Mouse (Mus musculus): Measurements from ENCODE around the gene Actr1b. TPM values are rescaled to one million over a fixed set of nuclear protein-coding genes. Genes with fewer than 3 reads are reported as not detected.
A peak's percentile ranks its signal among the peaks of the same experiment; 100 is the strongest.

Actr1b gene
- polyA plus RNA-seq, 1 experiment from 2014 or later, result 99.8 TPM

DNA sequence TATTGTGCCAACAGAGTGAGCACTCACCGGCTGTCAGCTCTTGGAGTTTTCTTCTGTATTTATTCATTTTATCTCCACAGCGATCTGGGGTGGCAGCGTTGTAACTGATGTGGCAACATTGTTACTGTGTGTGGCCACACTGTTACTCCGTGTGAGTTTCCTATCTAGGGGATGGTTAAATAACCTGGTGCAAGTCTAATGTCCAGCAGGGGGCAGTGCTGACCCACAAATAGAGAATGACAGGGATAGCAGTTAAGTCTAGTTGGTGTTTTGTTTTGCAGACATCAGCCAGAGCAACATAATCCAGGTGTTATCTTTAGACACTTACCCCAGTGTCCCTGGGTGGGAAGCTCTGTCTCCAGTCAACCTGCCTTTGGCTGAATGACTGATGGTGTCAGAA lies 23.1 kb upstream of the Actr1b start:
- H3K27me3 ChIP-seq, result no peaks in the 10 kb centered on the region
- WGBS, result 12% methylated on average over 4 of the region's 4 CpGs
- H3K9ac ChIP-seq (replicated peaks), result no peak overlapping the region
- H3K36me3 ChIP-seq, result no peaks in the 10 kb centered on the region
- H3K9me3 ChIP-seq, result no peaks in the 10 kb centered on the region
- no peak overlapping the region for H3K27ac ChIP-seq (replicated peaks)
- no peaks in the 10 kb centered on the region for H3K4me1 ChIP-seq
- no peak overlapping the region for H3K4me2 ChIP-seq (replicated peaks)
- H3K4me3 ChIP-seq, result no peak overlapping the region
- ATAC-seq (replicated peaks), result no peak; the same call in 1 of the 2 replicates

DNA sequence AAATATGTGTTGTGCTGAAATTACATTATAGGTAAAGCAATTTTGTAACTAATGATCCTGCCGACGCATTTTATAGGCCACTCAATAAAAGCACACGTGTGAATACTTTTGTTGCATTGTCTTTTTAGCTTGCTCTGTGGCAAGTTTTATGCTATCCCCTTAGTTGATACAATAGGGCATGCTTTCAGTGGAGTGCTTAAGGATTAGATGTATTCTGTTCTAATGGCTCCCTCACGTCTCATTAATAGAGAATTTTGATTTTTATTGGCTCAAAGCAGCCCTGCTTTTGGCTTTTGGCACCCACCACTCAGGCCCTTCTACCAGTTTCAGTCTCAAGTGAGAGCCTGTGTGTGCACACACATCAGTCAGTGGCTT lies 9.8 kb upstream of the Actr1b start:
- WGBS, result 35% methylated on average over 4 of the region's 4 CpGs
- ATAC-seq (replicated peaks), result no peak
- Histone ChIP-seq H3K27ac (replicated peaks) (no peak overlapping the region), H3K36me3 (no peaks in the 10 kb centered on the region), H3K9me3 (no peaks in the 10 kb centered on the region), H3K4me2 (replicated peaks) (no peak overlapping the region), H3K4me1 (no peaks in the 10 kb centered on the region), H3K27me3 (no peaks in the 10 kb centered on the region), H3K4me3 (no peak overlapping the region), H3K9ac (replicated peaks) (no peak overlapping the region)

DNA sequence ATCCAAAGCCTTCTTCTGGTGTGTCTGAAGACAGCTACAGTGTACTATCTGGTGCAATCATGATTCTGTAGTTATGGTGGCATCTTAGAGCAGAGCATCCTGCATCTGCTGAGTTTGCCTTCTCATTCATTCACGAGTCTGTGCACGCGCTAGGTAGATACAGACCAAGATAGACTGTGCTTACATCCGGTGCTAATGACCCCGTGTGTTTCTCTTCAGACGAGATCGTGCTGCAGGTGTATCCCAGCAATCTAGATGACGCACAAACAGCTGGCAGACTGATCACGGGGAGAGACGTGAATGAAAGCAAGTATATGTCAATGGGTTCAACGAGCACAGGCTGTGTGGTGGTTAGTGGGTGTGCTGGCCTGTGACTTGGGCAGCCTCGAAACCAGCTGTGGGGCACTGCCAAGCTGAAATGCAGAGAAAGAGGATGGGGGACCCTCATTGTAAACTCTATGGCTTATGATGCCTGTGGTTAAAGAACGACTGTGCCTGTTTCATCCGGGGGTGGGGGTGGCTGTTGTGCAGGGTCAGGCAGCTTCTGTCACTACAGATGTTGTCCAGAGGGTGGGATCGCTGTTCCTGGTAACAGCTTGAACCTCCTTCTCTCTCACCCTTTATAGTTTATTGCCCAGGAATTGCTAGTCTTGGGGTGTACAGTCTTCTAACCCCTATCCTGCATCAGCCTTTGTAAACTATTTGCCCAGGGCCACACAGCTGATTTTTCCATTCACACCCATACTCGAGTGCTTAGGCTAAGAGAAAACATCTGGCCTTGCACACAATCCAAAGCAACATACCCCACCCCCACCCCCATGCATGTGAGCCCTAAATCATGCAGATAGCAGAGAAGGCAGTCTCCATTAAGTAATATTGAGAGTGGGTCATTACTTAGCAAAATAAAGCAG lies 9.2 kb upstream of the Actr1b start:
- Histone ChIP-seq H3K4me2 (replicated peaks) (no peak overlapping the region), H3K4me1 (no peaks in the 10 kb centered on the region), H3K36me3 (no peaks in the 10 kb centered on the region), H3K4me3 (no peak overlapping the region), H3K27me3 (no peaks in the 10 kb centered on the region), H3K27ac (replicated peaks) (no peak overlapping the region), H3K9me3 (no peaks in the 10 kb centered on the region), H3K9ac (replicated peaks) (no peak overlapping the region)
- 71% methylated on average over 16 of the region's 16 CpGs for WGBS
- ATAC-seq (replicated peaks), result no peak

DNA sequence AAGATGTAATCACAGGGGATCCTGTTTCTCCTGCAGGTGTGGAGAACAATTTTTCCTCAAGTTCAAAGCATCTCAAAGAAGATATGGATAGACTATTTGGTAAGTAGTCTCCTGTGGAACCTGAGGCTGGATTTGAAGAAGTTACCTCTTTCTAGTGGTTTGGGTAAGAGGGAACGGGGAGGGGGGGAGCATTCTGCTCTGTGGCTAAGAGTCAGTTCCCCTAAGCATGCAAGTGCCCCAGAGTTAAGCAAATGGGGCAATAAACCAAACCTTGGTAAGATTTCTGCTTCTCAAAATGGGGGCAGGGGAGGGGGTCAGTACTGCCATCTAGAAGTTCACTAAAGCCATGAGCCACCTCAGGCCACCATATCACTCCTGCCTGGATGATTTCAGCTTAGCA lies 4.6 kb upstream of the Actr1b start:
- Histone ChIP-seq H3K36me3 (no peaks in the 10 kb centered on the region), H3K4me3 (no peak overlapping the region), H3K27ac (replicated peaks) (no peak overlapping the region), H3K4me2 (replicated peaks) (no peak overlapping the region), H3K9ac (replicated peaks) (no peak overlapping the region), H3K4me1 (no peaks in the 10 kb centered on the region), H3K27me3 (no peaks in the 10 kb centered on the region), H3K9me3 (no peaks in the 10 kb centered on the region)
- ATAC-seq (replicated peaks), result no peak
- WGBS, result 95% methylated on average over 1 of the region's 1 CpGs

DNA sequence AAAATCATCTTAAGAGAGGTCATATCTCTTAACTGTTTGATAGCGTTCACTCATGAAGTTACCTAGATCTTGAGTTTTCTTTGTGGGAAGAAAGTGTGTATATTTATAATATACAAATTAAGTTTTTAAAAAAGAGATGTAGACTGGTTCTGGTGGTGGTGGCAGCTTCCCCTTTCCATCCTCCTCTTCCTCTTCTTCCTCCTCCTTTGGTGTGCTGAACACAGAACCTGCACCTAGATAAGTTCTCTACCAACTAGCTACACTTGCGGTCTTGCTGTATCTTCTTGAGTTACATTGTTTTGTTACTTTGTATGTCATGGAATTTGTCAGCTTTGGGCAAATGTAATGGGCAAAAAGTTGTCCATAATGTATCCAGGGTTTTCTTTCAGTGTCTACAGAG lies 3.1 kb downstream of the Actr1b start:
- ATAC-seq (replicated peaks), result no peak
- H3K27me3 ChIP-seq, result no peaks in the 10 kb centered on the region

DNA sequence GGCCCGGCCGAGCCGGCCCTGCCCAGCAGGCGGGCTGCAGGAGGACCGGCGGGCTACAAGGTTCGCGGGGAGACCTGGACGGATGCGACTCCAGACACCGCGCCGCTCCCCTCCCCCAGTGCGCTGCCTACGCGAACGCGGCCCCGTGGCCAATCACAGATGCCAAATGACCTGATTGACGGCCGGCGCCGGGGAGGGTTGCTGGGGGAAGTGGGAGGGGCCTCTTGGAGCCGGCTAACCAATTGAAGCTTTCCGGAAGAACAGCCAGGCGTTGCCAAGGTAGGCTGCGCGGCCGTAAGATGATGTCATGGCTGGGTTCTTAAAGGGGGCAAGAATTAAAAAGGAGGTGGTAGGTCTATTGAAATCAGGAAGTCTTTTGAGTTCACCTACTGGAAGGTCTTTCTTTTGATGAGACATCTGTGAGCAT lies 4.4 kb downstream of the Actr1b start, which contains the start of gene 4933424G06Rik:
Gene 4933424G06Rik (plus strand): TSS at position 296 of the 427 bp plus-strand sequence.
- peak within 1 kb of the TSS; percentile 78 for H3K27ac ChIP-seq (replicated peaks)
- peak within 1 kb of the TSS; percentile 61 for H3K4me2 ChIP-seq (replicated peaks)
- WGBS, result 0% methylated on average over 29 of the region's 29 CpGs
- no peaks in the 10 kb centered on the region for H3K9me3 ChIP-seq
- H3K36me3 ChIP-seq, result peaks cover 22% of the 10 kb centered on the region
- peak within 1 kb of the TSS; percentile 88 for H3K9ac ChIP-seq (replicated peaks)
- no peaks in the 10 kb centered on the region for H3K27me3 ChIP-seq
- ATAC-seq (replicated peaks), result peak; percentile 97
- peaks cover 22% of the 10 kb centered on the region for H3K4me1 ChIP-seq
- peak within 1 kb of the TSS; percentile 86 for H3K4me3 ChIP-seq

More for the DNA sequence above, 3.1 kb downstream of the Actr1b start:
- Histone ChIP-seq H3K9me3 (no peaks in the 10 kb centered on the region), H3K27ac (replicated peaks) (no peak overlapping the region), H3K36me3 (peaks cover 10% of the 10 kb centered on the region; the same call in 1 of the 2 replicates), H3K4me3 (no peak overlapping the region), H3K4me1 (peaks cover 22% of the 10 kb centered on the region), H3K4me2 (replicated peaks) (no peak overlapping the region), H3K9ac (replicated peaks) (no peak overlapping the region)
- WGBS, result 93% methylated on average over 2 of the region's 2 CpGs

DNA sequence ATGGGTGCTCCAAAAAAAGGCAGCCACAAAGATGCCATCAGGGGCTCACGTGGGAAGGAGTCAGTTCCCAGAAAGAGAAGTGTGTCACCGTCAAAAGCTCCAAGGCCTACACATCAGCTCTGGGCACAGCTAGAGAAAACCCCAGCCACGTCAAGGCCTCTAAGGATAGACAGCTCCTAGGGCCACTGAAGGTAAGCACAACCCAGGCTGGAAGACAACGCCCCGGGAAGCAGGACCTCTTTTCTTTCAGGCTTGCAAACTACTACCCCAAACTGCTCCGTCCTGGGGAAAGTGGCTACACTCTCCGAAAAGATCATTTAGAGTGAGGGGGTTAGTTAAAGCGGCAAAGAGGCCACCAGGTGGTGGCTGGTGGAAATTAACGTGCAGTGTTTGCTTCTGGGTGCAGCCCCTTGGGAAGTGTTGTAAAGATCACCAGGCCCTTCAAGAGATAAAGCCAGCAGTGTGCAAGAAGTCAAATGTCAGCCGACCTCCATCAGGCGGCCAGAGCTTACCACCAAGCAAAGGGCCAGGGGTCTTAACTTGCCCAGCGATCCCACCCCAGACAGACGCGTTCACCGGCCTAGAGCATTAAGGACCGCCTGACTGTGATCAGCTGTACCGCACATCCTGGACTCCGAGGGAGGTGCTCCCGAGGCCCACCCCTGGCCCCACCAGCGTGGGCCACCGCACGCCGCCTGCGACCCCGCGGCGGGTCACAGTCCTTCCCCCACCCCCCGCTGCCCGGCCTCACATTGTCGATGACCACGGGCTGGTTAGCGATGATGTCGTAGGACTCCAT lies 5.0 kb downstream of the Actr1b start:
- H3K4me1 ChIP-seq, result peaks cover 22% of the 10 kb centered on the region
- H3K36me3 ChIP-seq, result peaks cover 28% of the 10 kb centered on the region
- H3K4me2 ChIP-seq (replicated peaks), result peak overlapping the region; percentile 61
- no peaks in the 10 kb centered on the region for H3K27me3 ChIP-seq
- H3K4me3 ChIP-seq, result peak overlapping the region; percentile 86
- H3K27ac ChIP-seq (replicated peaks), result peak overlapping the region; percentile 78
- WGBS, result under 1% methylated on average over 33 of the region's 33 CpGs
- H3K9me3 ChIP-seq, result no peaks in the 10 kb centered on the region
- peak overlapping the region; percentile 88 for H3K9ac ChIP-seq (replicated peaks)
- peak; percentile 76 for ATAC-seq (replicated peaks)

DNA sequence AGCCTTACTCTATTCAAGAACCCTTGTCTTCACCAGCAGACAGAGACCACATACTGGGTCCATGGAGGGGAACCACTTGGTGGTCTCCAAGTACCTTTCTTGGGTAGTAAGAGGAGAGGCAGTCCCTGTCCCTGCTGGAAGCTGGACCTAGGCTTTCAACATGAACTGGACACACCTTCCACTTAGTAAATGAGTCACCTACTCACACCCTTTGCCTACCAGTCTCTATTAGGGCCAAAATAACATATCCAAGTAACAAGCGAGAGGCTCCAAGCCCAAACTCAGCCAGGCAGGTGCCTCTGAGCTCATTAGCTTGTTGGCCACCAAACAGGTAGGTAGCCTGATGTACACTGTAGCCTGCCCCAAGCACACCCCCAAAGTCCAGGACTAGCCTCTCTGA lies 5.6 kb downstream of the Actr1b start:
- no peak for ATAC-seq (replicated peaks)
- 77% methylated on average over 1 of the region's 1 CpGs for WGBS

DNA sequence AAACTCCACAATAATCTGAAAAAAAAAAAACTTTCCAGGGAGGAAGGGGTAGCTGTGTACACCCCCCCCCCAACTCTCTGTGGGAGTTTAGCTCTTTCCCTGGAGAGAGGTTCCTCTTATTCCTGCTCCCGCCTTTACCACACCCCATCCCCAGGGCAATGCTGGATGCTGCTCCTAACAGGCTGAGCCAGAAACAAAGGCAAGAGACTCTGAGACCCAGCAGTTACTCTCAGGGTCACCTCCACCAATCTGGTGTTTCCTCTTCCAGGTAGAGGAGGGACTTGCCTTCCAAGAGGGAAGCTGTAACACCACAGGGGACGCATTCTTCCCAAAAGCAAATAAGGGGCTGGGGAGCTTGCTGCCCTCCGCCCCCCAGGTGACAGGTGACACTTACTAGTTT lies 6.4 kb downstream of the Actr1b start:
- Histone ChIP-seq H3K4me3 (0 out of 2 replicates have a peak overlapping the region, but pooled peaks have one; percentile 86), H3K4me1 (peaks cover 22% of the 10 kb centered on the region), H3K27me3 (no peaks in the 10 kb centered on the region), H3K27ac (replicated peaks) (no peak overlapping the region), H3K9me3 (no peaks in the 10 kb centered on the region), H3K36me3 (peaks cover 43% of the 10 kb centered on the region), H3K9ac (replicated peaks) (0 out of 2 replicates have a peak overlapping the region, but pooled peaks have one; percentile 88), H3K4me2 (replicated peaks) (no peak overlapping the region)
- WGBS, result 72% methylated on average over 3 of the region's 3 CpGs
- ATAC-seq (replicated peaks), result no peak

More for the DNA sequence above, 5.6 kb downstream of the Actr1b start:
- Histone ChIP-seq H3K9me3 (no peaks in the 10 kb centered on the region), H3K36me3 (peaks cover 35% of the 10 kb centered on the region), H3K4me3 (peak overlapping the region; percentile 86), H3K27ac (replicated peaks) (no peak overlapping the region), H3K27me3 (no peaks in the 10 kb centered on the region), H3K9ac (replicated peaks) (peak overlapping the region; percentile 88), H3K4me1 (peaks cover 22% of the 10 kb centered on the region), H3K4me2 (replicated peaks) (peak overlapping the region; percentile 61)

DNA sequence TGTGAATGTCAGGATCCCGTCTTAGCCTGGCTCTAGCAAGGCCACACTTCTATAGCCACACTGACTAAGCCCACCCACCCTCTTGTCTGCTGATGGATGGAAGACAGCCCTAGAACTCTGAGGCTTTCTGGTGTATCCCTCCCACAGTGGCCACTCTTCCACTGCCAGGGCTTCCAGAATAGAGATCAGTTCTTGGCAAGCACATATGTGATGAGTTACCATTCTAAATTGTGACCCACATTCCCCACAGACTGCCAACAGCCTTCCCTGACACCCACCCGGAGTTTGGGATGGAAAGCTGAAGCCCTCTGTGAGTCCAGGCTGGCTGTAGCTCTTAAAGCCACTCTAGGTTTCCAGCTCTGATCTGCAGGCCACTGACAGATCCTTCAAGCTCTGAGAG lies 7.1 kb downstream of the Actr1b start:
- no peak for ATAC-seq (replicated peaks)
- H3K36me3 ChIP-seq, result peaks cover 49% of the 10 kb centered on the region
- H3K27ac ChIP-seq (replicated peaks), result no peak overlapping the region
- no peak overlapping the region for H3K4me3 ChIP-seq
- H3K27me3 ChIP-seq, result no peaks in the 10 kb centered on the region
- H3K4me2 ChIP-seq (replicated peaks), result no peak overlapping the region
- no peak overlapping the region for H3K9ac ChIP-seq (replicated peaks)
- peaks cover 22% of the 10 kb centered on the region for H3K4me1 ChIP-seq
- 69% methylated on average over 2 of the region's 2 CpGs for WGBS
- no peaks in the 10 kb centered on the region for H3K9me3 ChIP-seq

DNA sequence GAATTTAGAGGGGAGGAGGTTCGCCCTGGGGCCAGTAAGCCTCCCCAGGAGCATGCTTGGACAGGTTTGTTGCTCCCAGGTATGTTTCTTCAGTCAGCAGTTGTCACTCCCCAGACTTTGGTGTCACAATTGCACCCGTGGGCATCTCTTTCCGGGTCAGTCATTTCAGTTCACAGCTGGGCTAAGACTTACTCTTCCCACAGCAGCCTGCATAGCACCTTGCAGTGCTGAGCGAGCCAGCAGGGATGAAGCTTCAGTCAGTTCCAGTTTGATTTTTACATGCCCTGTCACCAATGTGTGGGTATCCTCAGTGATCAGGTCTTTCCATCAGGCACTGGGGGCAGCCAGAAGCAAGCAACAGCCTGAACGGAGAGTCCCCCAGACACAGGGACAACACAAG lies 17.2 kb downstream of the Actr1b start:
- Histone ChIP-seq H3K9ac (replicated peaks) (no peak overlapping the region), H3K27ac (replicated peaks) (no peak overlapping the region), H3K36me3 (peaks cover 56% of the 10 kb centered on the region), H3K27me3 (no peaks in the 10 kb centered on the region), H3K4me2 (replicated peaks) (no peak overlapping the region), H3K4me3 (no peak overlapping the region), H3K9me3 (no peaks in the 10 kb centered on the region), H3K4me1 (peaks cover 9% of the 10 kb centered on the region)
- no peak for ATAC-seq (replicated peaks)
- 69% methylated on average over 5 of the region's 5 CpGs for WGBS

DNA sequence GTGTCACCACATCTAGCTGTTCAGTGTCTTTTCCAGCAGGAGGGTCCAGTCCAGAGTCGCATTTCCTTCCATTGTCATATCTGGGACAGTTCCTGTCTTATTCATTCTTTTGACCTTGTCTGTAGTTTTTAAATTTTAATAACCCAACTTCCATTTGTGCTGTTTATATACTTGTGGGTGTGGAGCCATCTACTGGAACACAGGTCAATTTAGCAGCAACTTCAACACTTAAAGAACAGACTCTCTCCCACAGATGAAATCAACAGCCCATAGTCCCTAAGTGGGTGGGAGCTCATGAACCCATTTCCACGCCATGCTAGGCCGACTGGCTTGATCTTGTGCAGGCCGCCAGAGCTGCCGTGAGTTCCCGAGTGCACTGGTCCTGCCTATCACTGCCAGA lies 17.8 kb downstream of the Actr1b start:
- peaks cover 52% of the 10 kb centered on the region for H3K36me3 ChIP-seq
- 78% methylated on average over 6 of the region's 6 CpGs for WGBS
- H3K9ac ChIP-seq (replicated peaks), result no peak overlapping the region
- H3K4me2 ChIP-seq (replicated peaks), result no peak overlapping the region
- H3K9me3 ChIP-seq, result no peaks in the 10 kb centered on the region
- no peak for ATAC-seq (replicated peaks)
- H3K4me3 ChIP-seq, result no peak overlapping the region
- no peak overlapping the region for H3K27ac ChIP-seq (replicated peaks)
- peaks cover 12% of the 10 kb centered on the region for H3K4me1 ChIP-seq
- no peaks in the 10 kb centered on the region for H3K27me3 ChIP-seq

Measured in forebrain, embryonic 15.5 days (tissue).